ENCODE assay signal across 8 mouse cellular contexts in genomic region chr17:25835816-25836215, GRCm38 (mm10). TPM values are rescaled to one million over a fixed set of nuclear protein-coding genes. Genes with fewer than 3 reads are reported as not detected.
DNase-seq lines count a peak whose midpoint lies in the region; ATAC-seq and TF ChIP-seq lines count a peak whose summit lies in the region.

No protein-coding gene starts in this region.

- peak overlapping the region; percentile 72 for H3K4me3 ChIP-seq in layer of hippocampus, adult 2 months
- peak overlapping the region; percentile 57 for H3K4me3 ChIP-seq in hindbrain, embryonic 15.5 days
- no peak overlapping the region for H3K4me3 ChIP-seq in neural tube, embryonic 12.5 days

- TF ChIP-seq CTCF in layer of hippocampus, adult 2 months (conservative IDR thresholded peaks at IDR 0.05): no peak

- ATAC-seq in hindbrain, embryonic 15.5 days (ENCODE audit: low FRiP score, low read depth): no peak
- ATAC-seq in neural tube, embryonic 12.5 days (ENCODE audit: low FRiP score, low read depth): no peak
- ATAC-seq in erythroblast, adult 5-6 weeks (replicated peaks; ENCODE audit: low FRiP score, poor library complexity, severe bottlenecking): no peak
- no peak for ATAC-seq in frontal cortex, adult (ENCODE audit: low TSS enrichment)

- peaks cover 65% of the 10 kb centered on the region for H3K4me1 ChIP-seq in hindbrain, embryonic 15.5 days (replicated peaks)
- peaks cover 66% of the 10 kb centered on the region for H3K4me1 ChIP-seq in neural tube, embryonic 12.5 days

- peak overlapping the region; percentile 75; the same call in 1 of the 2 replicates for H3K9ac ChIP-seq in hindbrain, embryonic 15.5 days
- H3K9ac ChIP-seq in neural tube, embryonic 12.5 days: peak overlapping the region; percentile 66

- peak; percentile 37 for DNase-seq in adrenal gland, postnatal 10 days
- DNase-seq in adrenal gland, postnatal 4 days (ENCODE audit: low spot score in 2 of 2): no peak
- DNase-seq in layer of hippocampus, adult 2 months (ENCODE audit: low spot score in 2 of 2): no peak
- DNase-seq in layer of hippocampus, adult 8-10 months (ENCODE audit: low spot score in 2 of 2): no peak

- H3K9me3 ChIP-seq in hindbrain, embryonic 15.5 days: no peaks in the 10 kb centered on the region
- no peaks in the 10 kb centered on the region for H3K9me3 ChIP-seq in neural tube, embryonic 12.5 days

- WGBS in hindbrain, embryonic 15.5 days: 94% methylated on average over 16 of the region's 16 CpGs
- WGBS in neural tube, embryonic 12.5 days: 92% methylated on average over 16 of the region's 16 CpGs

- H3K27me3 ChIP-seq in hindbrain, embryonic 15.5 days: no peaks in the 10 kb centered on the region
- no peaks in the 10 kb centered on the region for H3K27me3 ChIP-seq in neural tube, embryonic 12.5 days (replicated peaks)

- H3K27ac ChIP-seq in layer of hippocampus, adult 2 months: peak overlapping the region; percentile 99
- H3K27ac ChIP-seq in hindbrain, embryonic 15.5 days (replicated peaks): no peak overlapping the region
- H3K27ac ChIP-seq in neural tube, embryonic 12.5 days: no peak overlapping the region

- H3K4me2 ChIP-seq in hindbrain, embryonic 15.5 days: peak overlapping the region; percentile 83
- peak overlapping the region; percentile 95 for H3K4me2 ChIP-seq in neural tube, embryonic 12.5 days (replicated peaks)

- peaks cover 27% of the 10 kb centered on the region for H3K36me3 ChIP-seq in hindbrain, embryonic 15.5 days
- H3K36me3 ChIP-seq in neural tube, embryonic 12.5 days: peaks cover 43% of the 10 kb centered on the region

RNA-seq across cellular contexts. Expression of gene Rhbdl1, which starts 1.3 kb away (rescaled TPM):
- 10 to 100 TPM; 11.9 to 14.6 TPM for total RNA-seq in adrenal gland, postnatal 10 days (2021)
- total RNA-seq in adrenal gland, postnatal 4 days (2021): 10 to 100 TPM; 19.3 to 21.4 TPM
- total RNA-seq in layer of hippocampus, adult 2 months (2021): 10 to 100 TPM; 43.0 to 44.8 TPM
- 10 to 100 TPM; 31.6 to 44.8 (median 40.9) TPM for total RNA-seq in layer of hippocampus, adult 8-10 months (2022)
- 51.9 and 56.8 TPM in 2 replicates for polyA plus RNA-seq in hindbrain, embryonic 15.5 days (2015; fragmentation: Nextera tagmentation; extraction: Ambion mirVana)
- 8.1 and 8.6 TPM in 2 replicates for polyA plus RNA-seq in neural tube, embryonic 12.5 days (2016; fragmentation: Nextera tagmentation; extraction: Ambion mirVana)
- total RNA-seq in erythroblast, adult 5-6 weeks (2015; ENCODE audit: low replicate concordance): not detected in 2 replicates
- 4.7 TPM in 1 of 2 replicates, not detected in the other for total RNA-seq in erythroblast, adult 5-6 weeks (2017; ENCODE audit: low replicate concordance)

RNA-seq across cellular contexts. Expression of gene Stub1, which starts 2.6 kb away (rescaled TPM):
- 100 to 1,000 TPM; 138 to 157 TPM for total RNA-seq in adrenal gland, postnatal 10 days (2021)
- total RNA-seq in adrenal gland, postnatal 4 days (2021): 100 to 1,000 TPM; 210 to 213 TPM
- total RNA-seq in layer of hippocampus, adult 2 months (2021): 100 to 1,000 TPM; 164 to 175 TPM
- 100 to 1,000 TPM; 151 to 155 (median 152) TPM for total RNA-seq in layer of hippocampus, adult 8-10 months (2022)
- polyA plus RNA-seq in hindbrain, embryonic 15.5 days (2015; fragmentation: Nextera tagmentation; extraction: Ambion mirVana): 358 and 382 TPM in 2 replicates
- 293 and 301 TPM in 2 replicates for polyA plus RNA-seq in neural tube, embryonic 12.5 days (2016; fragmentation: Nextera tagmentation; extraction: Ambion mirVana)
- 15.0 and 28.0 TPM in 2 replicates for total RNA-seq in erythroblast, adult 5-6 weeks (2015; ENCODE audit: low replicate concordance)
- total RNA-seq in erythroblast, adult 5-6 weeks (2017; ENCODE audit: low replicate concordance): 18.8 and 27.9 TPM in 2 replicates

RNA-seq across cellular contexts. Expression of gene Gm20683, which starts 5.7 kb away (rescaled TPM):
- total RNA-seq in adrenal gland, postnatal 10 days (2021): 10 to 100 TPM in 1 of 2 experiments, 1 to 10 TPM in 1; 7.0 to 12.3 TPM
- 10 to 100 TPM; 13.2 to 15.5 TPM for total RNA-seq in adrenal gland, postnatal 4 days (2021)
- total RNA-seq in layer of hippocampus, adult 2 months (2021): 10 to 100 TPM; 30.0 to 33.9 TPM
- total RNA-seq in layer of hippocampus, adult 8-10 months (2022): 10 to 100 TPM; 21.4 to 27.6 (median 25.7) TPM
- polyA plus RNA-seq in hindbrain, embryonic 15.5 days (2015; fragmentation: Nextera tagmentation; extraction: Ambion mirVana): 13.8 and 14.0 TPM in 2 replicates
- polyA plus RNA-seq in neural tube, embryonic 12.5 days (2016; fragmentation: Nextera tagmentation; extraction: Ambion mirVana): 3.9 and 4.8 TPM in 2 replicates
- total RNA-seq in erythroblast, adult 5-6 weeks (2015; ENCODE audit: low replicate concordance): 0.84 TPM in 1 of 2 replicates, not detected in the other
- total RNA-seq in erythroblast, adult 5-6 weeks (2017; ENCODE audit: low replicate concordance): 2.6 TPM in 1 of 2 replicates, not detected in the other

RNA-seq across cellular contexts. Expression of gene Jmjd8, which starts 7.1 kb away (rescaled TPM):
- total RNA-seq in adrenal gland, postnatal 10 days (2021): 10 to 100 TPM; 54.9 to 62.3 TPM
- 10 to 100 TPM; 72.9 to 81.8 TPM for total RNA-seq in adrenal gland, postnatal 4 days (2021)
- 10 to 100 TPM; 58.0 to 61.1 TPM for total RNA-seq in layer of hippocampus, adult 2 months (2021)
- total RNA-seq in layer of hippocampus, adult 8-10 months (2022): 10 to 100 TPM; 61.0 to 63.6 (median 61.8) TPM
- polyA plus RNA-seq in hindbrain, embryonic 15.5 days (2015; fragmentation: Nextera tagmentation; extraction: Ambion mirVana): 51.1 and 55.0 TPM in 2 replicates
- polyA plus RNA-seq in neural tube, embryonic 12.5 days (2016; fragmentation: Nextera tagmentation; extraction: Ambion mirVana): 67.7 and 72.6 TPM in 2 replicates
- total RNA-seq in erythroblast, adult 5-6 weeks (2015; ENCODE audit: low replicate concordance): 0.84 and 2.1 TPM in 2 replicates
- 3.9 and 6.7 TPM in 2 replicates for total RNA-seq in erythroblast, adult 5-6 weeks (2017; ENCODE audit: low replicate concordance)

RNA-seq across cellular contexts. Expression of gene Rhot2, which starts 8.8 kb away (rescaled TPM):
- 10 to 100 TPM; 71.6 to 98.5 TPM for total RNA-seq in adrenal gland, postnatal 10 days (2021)
- 10 to 100 TPM; 89.6 to 95.0 TPM for total RNA-seq in adrenal gland, postnatal 4 days (2021)
- 100 to 1,000 TPM in 1 of 2 experiments, 10 to 100 TPM in 1; 95.9 to 107 TPM for total RNA-seq in layer of hippocampus, adult 2 months (2021)
- total RNA-seq in layer of hippocampus, adult 8-10 months (2022): 100 to 1,000 TPM in 1 of 4 experiments, 10 to 100 TPM in 3; 81.2 to 107 (median 93.1) TPM
- 15.1 and 16.6 TPM in 2 replicates for polyA plus RNA-seq in hindbrain, embryonic 15.5 days (2015; fragmentation: Nextera tagmentation; extraction: Ambion mirVana)
- polyA plus RNA-seq in neural tube, embryonic 12.5 days (2016; fragmentation: Nextera tagmentation; extraction: Ambion mirVana): 18.4 and 20.1 TPM in 2 replicates
- total RNA-seq in erythroblast, adult 5-6 weeks (2015; ENCODE audit: low replicate concordance): 3.3 and 9.8 TPM in 2 replicates
- 19.7 and 28.6 TPM in 2 replicates for total RNA-seq in erythroblast, adult 5-6 weeks (2017; ENCODE audit: low replicate concordance)

Comparison
In these comparisons a context has a peak if more than half of its experiments do, and no peak if none do; other contexts are left out.
1. RNA of gene Stub1, which starts 2.6 kb away (total RNA-seq): 210 to 213 TPM in adrenal gland, postnatal 4 days, 164 to 175 TPM in layer of hippocampus, adult 2 months, 138 to 157 TPM in adrenal gland, postnatal 10 days and 151 to 155 TPM in layer of hippocampus, adult 8-10 months; 15.0 to 28.0 TPM in erythroblast, adult 5-6 weeks; every median in the first group is over 4 times any median in the second.